Mouse (Mus musculus): Measurements from ENCODE around the gene Ube2g1. TPM values are rescaled to one million over a fixed set of nuclear protein-coding genes. Genes with fewer than 3 reads are reported as not detected.
A peak's percentile ranks its signal among the peaks of the same experiment; 100 is the strongest.

Gene Ube2g1
- polyA plus RNA-seq, 1 experiment from 2014 or later: 44.9 TPM

DNA sequence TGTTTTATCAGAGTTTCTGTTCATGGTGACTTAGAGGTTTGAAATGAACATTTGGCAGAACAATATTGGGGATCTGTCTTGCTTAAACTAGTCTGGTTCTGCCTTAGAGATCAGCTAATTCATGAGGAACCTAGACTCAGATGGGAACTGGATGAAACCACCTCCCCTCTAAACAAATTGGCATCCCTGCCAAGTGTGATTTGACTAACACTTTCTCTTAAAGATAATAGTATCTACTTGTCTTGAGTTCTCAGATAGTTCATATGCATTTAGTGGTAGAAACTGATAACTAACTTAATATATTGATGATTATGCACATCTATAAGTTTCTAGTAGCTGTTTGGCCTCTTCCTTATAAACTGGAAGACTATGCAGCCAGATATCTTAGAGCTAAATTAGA is 79.6 kb downstream of the Ube2g1 start:
- ATAC-seq: no peak

DNA sequence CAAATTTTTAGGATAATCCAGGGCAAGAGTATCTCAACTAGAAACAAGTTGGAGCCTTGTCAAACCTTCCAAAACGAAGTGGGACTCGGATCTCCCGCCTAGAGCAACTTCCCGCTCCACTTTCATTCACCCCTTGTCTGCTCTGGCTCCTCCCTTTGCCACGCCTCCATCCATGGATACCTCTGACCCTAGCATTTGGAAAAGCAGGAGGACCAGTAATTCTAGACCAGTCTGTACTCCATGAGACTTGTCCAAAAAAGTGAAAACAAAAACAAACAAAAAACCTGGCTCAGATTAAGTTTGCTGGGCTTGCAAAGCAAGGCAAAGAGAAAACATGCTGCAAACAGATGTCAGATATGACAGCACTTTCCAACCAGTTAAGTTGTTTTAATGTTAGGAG is 81.2 kb downstream of the Ube2g1 start:
- no peak overlapping the region for H3K4me2 ChIP-seq (replicated peaks; ENCODE audit: low read depth, low read length)
- WGBS: 4% methylated on average over 5 of the region's 5 CpGs
- TF ChIP-seq EP300 (IDR thresholded peaks at IDR 0.05): no peak
- no peak overlapping the region for H3K27ac ChIP-seq (ENCODE audit: low read length)
- no peaks in the 10 kb centered on the region for H3K9me3 ChIP-seq (ENCODE audit: low read length)
- peaks cover 2% of the 10 kb centered on the region; the same call in 1 of the 2 replicates for H3K36me3 ChIP-seq (ENCODE audit: insufficient read depth, low read length)
- H3K27me3 ChIP-seq (replicated peaks; ENCODE audit: insufficient read depth, low read length): no peaks in the 10 kb centered on the region
- no peak for ATAC-seq
- no peak overlapping the region for H3K9ac ChIP-seq (replicated peaks; ENCODE audit: low read depth)
- H3K4me3 ChIP-seq (ENCODE audit: low read depth, low read length): no peak overlapping the region
- DNase-seq (ENCODE audit: low spot score): peak; percentile 13
- peaks cover 9% of the 10 kb centered on the region; the same call in 1 of the 2 replicates for H3K4me1 ChIP-seq (ENCODE audit: insufficient read depth, low read depth, low read length)

More for the DNA sequence above, 79.6 kb downstream of the Ube2g1 start:
- peaks cover 2% of the 10 kb centered on the region; the same call in 1 of the 2 replicates for H3K36me3 ChIP-seq (ENCODE audit: insufficient read depth, low read length)
- no peak for TF ChIP-seq CTCF (IDR thresholded peaks at IDR 0.05)
- TF ChIP-seq EP300 (IDR thresholded peaks at IDR 0.05): no peak
- peaks cover 9% of the 10 kb centered on the region; the same call in 1 of the 2 replicates for H3K4me1 ChIP-seq (ENCODE audit: insufficient read depth, low read depth, low read length)
- DNase-seq (ENCODE audit: low spot score): no peak
- H3K27me3 ChIP-seq (replicated peaks; ENCODE audit: insufficient read depth, low read length): no peaks in the 10 kb centered on the region
- no peak overlapping the region for H3K9ac ChIP-seq (replicated peaks; ENCODE audit: low read depth)
- no peak overlapping the region for H3K4me3 ChIP-seq (ENCODE audit: low read depth, low read length)
- H3K27ac ChIP-seq (ENCODE audit: low read length): no peak overlapping the region
- H3K4me2 ChIP-seq (replicated peaks; ENCODE audit: low read depth, low read length): no peak overlapping the region
- H3K9me3 ChIP-seq (ENCODE audit: low read length): no peaks in the 10 kb centered on the region

DNA sequence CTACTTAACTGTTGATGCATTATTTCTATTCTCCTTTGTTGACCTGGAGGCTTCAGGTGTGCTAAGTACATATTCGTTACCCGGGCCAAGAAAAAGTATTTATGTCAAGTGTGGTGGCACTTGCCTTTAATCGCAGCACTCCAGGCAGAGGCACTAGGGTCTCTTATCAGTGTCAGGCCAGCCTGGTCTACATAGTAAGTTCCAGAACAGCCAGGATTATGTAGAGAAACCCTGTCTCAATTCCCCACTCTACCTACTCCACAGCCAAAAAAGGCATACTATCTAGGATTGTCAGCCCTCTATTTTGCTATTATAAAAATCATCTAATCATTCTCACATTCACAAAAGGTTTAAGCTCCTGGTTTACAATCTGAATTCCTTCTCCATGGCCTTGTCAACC is 82.0 kb downstream of the Ube2g1 start:
- no peaks in the 10 kb centered on the region for H3K36me3 ChIP-seq (ENCODE audit: insufficient read depth, low read length)
- H3K9ac ChIP-seq (replicated peaks; ENCODE audit: low read depth): 0 out of 2 replicates have a peak overlapping the region, but pooled peaks have one; percentile 84
- no peak overlapping the region for H3K4me3 ChIP-seq (ENCODE audit: low read depth, low read length)
- no peak for ATAC-seq
- H3K27me3 ChIP-seq (replicated peaks; ENCODE audit: insufficient read depth, low read length): no peaks in the 10 kb centered on the region
- DNase-seq (ENCODE audit: low spot score): peak; percentile 32
- TF ChIP-seq EP300 (IDR thresholded peaks at IDR 0.05) (no peak), CTCF (IDR thresholded peaks at IDR 0.05) (no peak)
- peaks cover 9% of the 10 kb centered on the region; the same call in 1 of the 2 replicates for H3K4me1 ChIP-seq (ENCODE audit: insufficient read depth, low read depth, low read length)
- 45% methylated on average over 3 of the region's 3 CpGs for WGBS
- peak overlapping the region; percentile 68 for H3K4me2 ChIP-seq (replicated peaks; ENCODE audit: low read depth, low read length)
- H3K9me3 ChIP-seq (ENCODE audit: low read length): no peaks in the 10 kb centered on the region
- no peak overlapping the region for H3K27ac ChIP-seq (ENCODE audit: low read length)

DNA sequence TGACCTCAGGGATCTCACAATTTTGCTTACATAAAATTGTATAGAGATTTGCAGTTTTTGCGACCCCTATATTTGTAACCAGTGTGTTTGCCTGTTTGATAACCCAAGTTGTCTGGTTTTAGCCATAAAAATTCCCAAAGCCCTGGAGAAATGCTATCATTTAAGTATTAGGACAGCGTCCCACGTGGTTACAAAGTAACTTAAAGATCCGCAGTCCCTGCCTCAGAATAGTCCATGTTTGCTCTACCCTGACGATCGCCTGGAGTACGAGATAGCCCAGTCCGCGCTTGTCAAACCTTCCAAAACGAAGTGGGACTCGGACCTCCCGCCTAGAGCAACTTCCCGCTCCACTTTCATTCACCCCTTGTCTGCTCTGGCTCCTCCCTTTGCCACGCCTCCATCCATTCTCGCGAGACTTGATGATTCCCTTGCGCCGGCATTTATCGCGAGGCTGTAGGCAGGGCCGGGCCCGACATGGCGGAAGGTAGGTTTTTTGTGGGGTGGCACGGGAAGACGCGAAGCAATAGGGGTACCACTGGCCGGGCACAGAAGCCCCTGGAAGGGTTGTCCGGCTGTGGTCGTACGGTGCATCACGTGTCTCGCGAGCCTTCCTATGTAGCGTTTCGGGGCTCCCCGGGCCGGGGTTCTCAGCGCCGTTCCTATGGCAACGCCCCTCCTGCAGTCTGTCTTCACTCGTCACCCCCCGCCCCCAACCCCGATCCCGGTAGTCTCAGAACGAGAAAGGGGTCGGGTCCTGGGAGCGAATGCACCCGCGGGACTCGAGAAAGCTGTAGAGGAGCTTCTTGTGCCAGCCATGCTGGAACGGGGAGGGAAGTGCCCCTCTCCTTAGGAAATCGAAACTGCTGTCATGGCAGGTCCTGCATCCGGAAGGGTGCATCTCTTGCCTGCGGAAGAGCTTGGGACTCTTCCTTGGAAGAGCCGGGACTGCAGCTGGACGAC is 82.7 kb downstream of the Ube2g1 start, which contains the start of gene Ankfy1:
TSS of gene Ankfy1 (plus strand) at position 456 of the 960 bp plus-strand sequence.
- H3K9me3 ChIP-seq (ENCODE audit: low read length): no peaks in the 10 kb centered on the region
- peak; percentile 99 for ATAC-seq
- DNase-seq (ENCODE audit: low spot score): peak; percentile 94
- no peaks in the 10 kb centered on the region for H3K27me3 ChIP-seq (replicated peaks; ENCODE audit: insufficient read depth, low read length)
- H3K9ac ChIP-seq (replicated peaks; ENCODE audit: low read depth): peak within 1 kb of the TSS; percentile 84
- peaks cover 9% of the 10 kb centered on the region; the same call in 1 of the 2 replicates for H3K4me1 ChIP-seq (ENCODE audit: insufficient read depth, low read depth, low read length)
- TF ChIP-seq CTCF (IDR thresholded peaks at IDR 0.05) (no peak), EP300 (IDR thresholded peaks at IDR 0.05) (peak; percentile 87)
- H3K27ac ChIP-seq (ENCODE audit: low read length): peak within 1 kb of the TSS; percentile 83
- peak within 1 kb of the TSS; percentile 68 for H3K4me2 ChIP-seq (replicated peaks; ENCODE audit: low read depth, low read length)
- WGBS: under 1% methylated on average over 56 of the region's 56 CpGs
- H3K36me3 ChIP-seq (ENCODE audit: insufficient read depth, low read length): no peaks in the 10 kb centered on the region
- peak within 1 kb of the TSS; percentile 79 for H3K4me3 ChIP-seq (ENCODE audit: low read depth, low read length)

DNA sequence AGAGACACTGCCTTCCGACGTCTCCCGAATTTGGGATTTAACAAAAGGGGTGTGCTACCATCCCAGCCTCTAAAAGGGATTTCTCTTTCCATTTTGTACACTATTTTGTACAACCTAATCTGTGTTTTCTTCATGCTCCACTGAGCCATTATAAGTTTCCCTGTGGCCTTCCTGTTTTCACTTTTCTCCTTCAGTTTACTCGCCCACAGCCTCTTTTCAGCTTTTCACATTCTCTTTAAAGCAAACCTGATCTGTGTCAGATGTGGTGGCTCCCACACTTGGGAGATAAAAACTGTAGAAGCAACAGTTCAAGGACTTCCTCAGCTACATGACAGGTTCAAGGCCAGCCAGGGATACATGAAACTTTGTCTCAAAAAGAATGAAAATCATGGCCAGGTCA is 85.3 kb downstream of the Ube2g1 start:
- Histone ChIP-seq H3K27ac (ENCODE audit: low read length) (peak overlapping the region; percentile 34; the same call in 1 of the 2 replicates), H3K4me1 (ENCODE audit: insufficient read depth, low read depth, low read length) (peaks cover 9% of the 10 kb centered on the region; the same call in 1 of the 2 replicates), H3K9ac (replicated peaks; ENCODE audit: low read depth) (no peak overlapping the region), H3K36me3 (ENCODE audit: insufficient read depth, low read length) (no peaks in the 10 kb centered on the region), H3K4me2 (replicated peaks; ENCODE audit: low read depth, low read length) (no peak overlapping the region), H3K4me3 (ENCODE audit: low read depth, low read length) (no peak overlapping the region), H3K27me3 (replicated peaks; ENCODE audit: insufficient read depth, low read length) (no peaks in the 10 kb centered on the region), H3K9me3 (ENCODE audit: low read length) (no peaks in the 10 kb centered on the region)
- TF ChIP-seq EP300 (IDR thresholded peaks at IDR 0.05) (no peak), CTCF (IDR thresholded peaks at IDR 0.05) (no peak)
- ATAC-seq (no peak), DNase-seq (ENCODE audit: low spot score) (no peak)
- 93% methylated on average over 4 of the region's 4 CpGs for WGBS

DNA sequence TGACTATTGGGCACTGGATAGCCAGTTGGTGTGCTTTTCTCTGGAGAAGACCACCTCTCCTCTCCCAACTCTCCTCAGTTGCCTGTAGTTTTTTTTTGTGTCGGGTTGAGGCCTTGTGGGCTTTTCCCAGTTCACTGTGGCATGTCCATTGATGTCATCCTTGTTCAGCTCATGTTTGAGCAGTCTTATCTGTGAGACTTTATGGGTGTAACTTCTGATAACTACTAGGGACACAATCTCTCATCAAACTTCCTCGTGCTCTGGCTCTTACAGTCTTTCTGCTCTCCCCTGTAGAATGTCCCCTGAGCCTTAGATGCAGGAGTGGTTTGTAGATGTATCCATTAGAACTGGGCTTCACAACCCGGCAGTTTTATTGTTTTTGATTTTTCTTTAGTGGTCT is 87.9 kb downstream of the Ube2g1 start:
- H3K4me3 ChIP-seq (ENCODE audit: low read depth, low read length): no peak overlapping the region
- H3K4me2 ChIP-seq (replicated peaks; ENCODE audit: low read depth, low read length): no peak overlapping the region
- TF ChIP-seq EP300 (IDR thresholded peaks at IDR 0.05) (no peak), CTCF (IDR thresholded peaks at IDR 0.05) (no peak)
- H3K4me1 ChIP-seq (ENCODE audit: insufficient read depth, low read depth, low read length): peaks cover 6% of the 10 kb centered on the region; the same call in 1 of the 2 replicates
- H3K9ac ChIP-seq (replicated peaks; ENCODE audit: low read depth): no peak overlapping the region
- no peak overlapping the region for H3K27ac ChIP-seq (ENCODE audit: low read length)
- 83% methylated on average over 3 of the region's 3 CpGs for WGBS
- H3K9me3 ChIP-seq (ENCODE audit: low read length): no peaks in the 10 kb centered on the region
- H3K36me3 ChIP-seq (ENCODE audit: insufficient read depth, low read length): no peaks in the 10 kb centered on the region
- no peak for ATAC-seq
- no peaks in the 10 kb centered on the region for H3K27me3 ChIP-seq (replicated peaks; ENCODE audit: insufficient read depth, low read length)
- DNase-seq (ENCODE audit: low spot score): no peak
